Comparison of ENCODE assay signal across 31 mouse cellular contexts in genomic region chr15:91642682-91643306, GRCm38 (mm10). TPM values are rescaled to one million over a fixed set of nuclear protein-coding genes. Genes with fewer than 3 reads are reported as not detected.
DNase-seq lines count a peak whose midpoint lies in the region; ATAC-seq and TF ChIP-seq lines count a peak whose summit lies in the region.
"Had no signal": no experiment of that assay in that cellular context is flagged by ENCODE, and none has a peak within 500 bp of the region (broad histone marks: within the 10 kb centered on the region; RNA-seq: fewer than 3 reads in every experiment).

No protein-coding gene starts in this region.

- intact Hi-C loops in left cerebral cortex, postnatal 4 days (cut with DNase I), result no loop called here

- H3K27me3 ChIP-seq in liver, postnatal 0 days (ENCODE audit: insufficient read depth, low read length), result no peaks in the 10 kb centered on the region
- H3K27me3 ChIP-seq in liver, embryonic 12.5 days (replicated peaks), result no peaks in the 10 kb centered on the region
- H3K27me3 ChIP-seq: embryonic facial prominence, embryonic 15.5 days; forebrain, embryonic 12.5 days; heart, embryonic 13.5 days; hindbrain, embryonic 15.5 days; limb, embryonic 15.5 days; midbrain, embryonic 15.5 days; neural tube, embryonic 15.5 days; Patski had no signal

- no peak for TF ChIP-seq POLR2A in bone marrow, adult 2 months (IDR thresholded peaks at IDR 0.05; ENCODE audit: borderline replicate concordance, control insufficient read depth, low read depth, low read length)

- H3K4me1 ChIP-seq in liver, postnatal 0 days (ENCODE audit: insufficient read depth), result no peaks in the 10 kb centered on the region
- H3K4me1 ChIP-seq in liver, embryonic 12.5 days, result no peaks in the 10 kb centered on the region
- peaks cover 1% of the 10 kb centered on the region; the same call in 1 of the 2 replicates for H3K4me1 ChIP-seq in bone marrow, adult 2 months (ENCODE audit: control insufficient read depth, insufficient read depth, low read length)
- H3K4me1 ChIP-seq: embryonic facial prominence, embryonic 10.5 days; embryonic facial prominence, embryonic 15.5 days; forebrain, embryonic 12.5 days; heart, embryonic 13.5 days; hindbrain, embryonic 15.5 days; limb, embryonic 15.5 days; midbrain, embryonic 15.5 days; neural tube, embryonic 15.5 days had no signal

- TF ChIP-seq CTCF in liver, postnatal 0 days (IDR thresholded peaks at IDR 0.05; ENCODE audit: low read depth), result no peak
- no peak for TF ChIP-seq CTCF in bone marrow, adult 2 months (IDR thresholded peaks at IDR 0.05; ENCODE audit: control insufficient read depth, insufficient read depth, low read length)

- no peaks in the 10 kb centered on the region for H3K9me3 ChIP-seq in liver, postnatal 0 days (ENCODE audit: low read length)
- H3K9me3 ChIP-seq in liver, embryonic 12.5 days (replicated peaks), result no peaks in the 10 kb centered on the region
- H3K9me3 ChIP-seq: embryonic facial prominence, embryonic 10.5 days; embryonic facial prominence, embryonic 15.5 days; forebrain, embryonic 12.5 days; heart, embryonic 13.5 days; hindbrain, embryonic 10.5 days; hindbrain, embryonic 15.5 days; limb, embryonic 15.5 days; midbrain, embryonic 10.5 days; midbrain, embryonic 15.5 days; neural tube, embryonic 15.5 days had no signal

- H3K4me3 ChIP-seq in liver, postnatal 0 days (ENCODE audit: low read depth, low read length), result no peak overlapping the region
- H3K4me3 ChIP-seq in liver, embryonic 12.5 days, result no peak overlapping the region
- H3K4me3 ChIP-seq in bone marrow, adult 2 months (replicated peaks; ENCODE audit: control insufficient read depth, low read depth, low read length), result peak overlapping the region; percentile 26
- H3K4me3 ChIP-seq: embryonic facial prominence, embryonic 10.5 days; embryonic facial prominence, embryonic 15.5 days; forebrain, embryonic 12.5 days; heart, adult 2 months; heart, embryonic 13.5 days; hindbrain, embryonic 10.5 days; hindbrain, embryonic 15.5 days; limb, embryonic 15.5 days; midbrain, embryonic 10.5 days; midbrain, embryonic 15.5 days; neural tube, embryonic 15.5 days had no signal

- no peak for DNase-seq in liver, postnatal 0 days
- peak; percentile 36 for DNase-seq in large intestine, adult 2 months (ENCODE audit: low read depth, low spot score)
- peak; percentile 61 for DNase-seq in lung, postnatal 36 days
- no peak for DNase-seq in heart, adult 9 months (ENCODE audit: low spot score in 2 of 2)
- no peak for DNase-seq in adrenal gland, adult 2 months
- DNase-seq in left cerebral cortex, postnatal 4 days, result no peak
- DNase-seq: adrenal gland, postnatal 25 days; cerebellum, adult 2 months; cerebellum, postnatal 25 days; forebrain, postnatal 0 days; heart, adult 2 months; heart, postnatal 10 days; kidney, postnatal 10 days; layer of hippocampus, adult 9-11 months; right cerebral cortex, postnatal 25 days had no signal

- WGBS in liver, postnatal 0 days (ENCODE audit: insufficient replicate concordance), result 55% methylated on average over 9 of the region's 9 CpGs
- 54% methylated on average over 9 of the region's 9 CpGs for WGBS in liver, embryonic 12.5 days (ENCODE audit: insufficient replicate concordance)
- WGBS in bone marrow, adult 2 months, result 39% methylated on average over 9 of the region's 9 CpGs
- 18% methylated on average over 9 of the region's 9 CpGs for WGBS in large intestine, adult 2 months

- no peak for TF ChIP-seq EP300 in liver, postnatal 0 days (IDR thresholded peaks at IDR 0.05; ENCODE audit: low read depth)

- H3K36me3 ChIP-seq in liver, postnatal 0 days (replicated peaks; ENCODE audit: insufficient read depth, low read length), result no peaks in the 10 kb centered on the region
- H3K36me3 ChIP-seq in liver, embryonic 12.5 days, result no peaks in the 10 kb centered on the region
- H3K36me3 ChIP-seq: embryonic facial prominence, embryonic 10.5 days; embryonic facial prominence, embryonic 15.5 days; forebrain, embryonic 12.5 days; heart, embryonic 13.5 days; hindbrain, embryonic 10.5 days; hindbrain, embryonic 15.5 days; limb, embryonic 15.5 days; midbrain, embryonic 10.5 days; midbrain, embryonic 15.5 days; neural tube, embryonic 15.5 days had no signal

- H3K9ac ChIP-seq in liver, postnatal 0 days (replicated peaks), result no peak overlapping the region
- H3K9ac ChIP-seq in liver, embryonic 12.5 days, result no peak overlapping the region
- H3K9ac ChIP-seq: embryonic facial prominence, embryonic 15.5 days; forebrain, embryonic 12.5 days; forebrain, postnatal 0 days; heart, embryonic 13.5 days; hindbrain, embryonic 15.5 days; limb, embryonic 15.5 days; liver, embryonic 14.5 days; midbrain, embryonic 15.5 days; neural tube, embryonic 15.5 days had no signal

- H3K4me2 ChIP-seq in liver, postnatal 0 days (ENCODE audit: low read depth, low read length), result no peak overlapping the region
- H3K4me2 ChIP-seq in liver, embryonic 12.5 days, result no peak overlapping the region
- H3K4me2 ChIP-seq: embryonic facial prominence, embryonic 15.5 days; forebrain, embryonic 12.5 days; heart, embryonic 13.5 days; hindbrain, embryonic 15.5 days; limb, embryonic 15.5 days; midbrain, embryonic 15.5 days; neural tube, embryonic 15.5 days had no signal

- no peak for ATAC-seq in liver, postnatal 0 days
- ATAC-seq in liver, embryonic 12.5 days, result no peak
- ATAC-seq: forebrain, postnatal 0 days; inflammation-experienced regulatory T-cells, adult 6 months; midbrain, embryonic 15.5 days; Patski had no signal

- peak overlapping the region; percentile 79 for H3K27ac ChIP-seq in liver, postnatal 0 days (ENCODE audit: low read depth)
- no peak overlapping the region for H3K27ac ChIP-seq in liver, embryonic 12.5 days
- H3K27ac ChIP-seq in bone marrow, adult 2 months (ENCODE audit: control insufficient read depth, insufficient read depth, low read depth, low read length, poor library complexity), result peak overlapping the region; percentile 42; the same call in 1 of the 2 replicates
- H3K27ac ChIP-seq: embryonic facial prominence, embryonic 10.5 days; embryonic facial prominence, embryonic 15.5 days; forebrain, embryonic 12.5 days; heart, adult 2 months; heart, embryonic 13.5 days; hindbrain, embryonic 10.5 days; hindbrain, embryonic 15.5 days; limb, embryonic 15.5 days; liver, embryonic 14.5 days; midbrain, embryonic 10.5 days; midbrain, embryonic 15.5 days; neural tube, embryonic 15.5 days had no signal

RNA-seq across cellular contexts. Expression of gene Lrrk2, which starts 30.2 kb away (rescaled TPM):
- 1.8 and 2.8 TPM in 2 replicates for polyA plus RNA-seq in liver, postnatal 0 days (2015; fragmentation: Nextera tagmentation; extraction: Ambion mirVana)
- 1.6 and 2.0 TPM in 2 replicates for polyA plus RNA-seq in liver, embryonic 12.5 days (2016; fragmentation: Nextera tagmentation; extraction: Ambion mirVana)
- 7.4 and 20.5 TPM in 2 replicates for polyA plus RNA-seq in bone marrow, adult 2 months (2011; ENCODE audit: insufficient read depth, insufficient read length, low replicate concordance, missing spikeins)
- 0.97 and 1.1 TPM in 2 replicates for polyA plus RNA-seq in large intestine, adult 2 months (2012; rRNA removed)
- 10 to 100 TPM; 19.2 to 79.2 TPM for total RNA-seq in adrenal gland, adult 2 months (2021)
- polyA plus RNA-seq in adrenal gland, adult 2 months (2012; rRNA removed), result 3.3 and 6.4 TPM in 2 replicates
- total RNA-seq in left cerebral cortex, postnatal 4 days (2021), result 1 to 10 TPM; 6.1 to 8.1 TPM
- total RNA-seq: MEL had no signal

Comparison
In these comparisons a context has a peak if more than half of its experiments do, and no peak if none do; other contexts are left out.
1. DNase-seq: peak in large intestine, adult 2 months (single experiment) and lung, postnatal 36 days (single experiment); none in liver, postnatal 0 days (single experiment), heart, adult 9 months (0 of 2), adrenal gland, adult 2 months (single experiment) and left cerebral cortex, postnatal 4 days (single experiment).